Mouse (Mus musculus) liver, embryonic 11.5 days (tissue): ENCODE results near the gene Carnmt1. TPM values are rescaled to one million over a fixed set of nuclear protein-coding genes. Genes with fewer than 3 reads are reported as not detected.

ENCODE experiments used
- ATAC-seq: fragments of 200-750 bp; cut with Nextera tagmentation; replicated peaks from 2 replicates; pipeline ENCODE4 v1.8.0; 2017; ENCODE audit warnings: moderate number of reproducible peaks, mild to moderate bottlenecking, moderate TSS enrichment, moderate library complexity; ENCODE audit not compliant: low FRiP score
- DNase-seq: peaks from one replicate; pipeline ENCODE4 v3.0.0-alpha.2; 2017; ENCODE audit warnings: low spot score
- H3K27ac ChIP-seq: fragments of 300-500 bp; sonication (generic); 2 replicates; pipeline ENCODE4 v1.5.1; 2014; ENCODE audit warnings: mild to moderate bottlenecking, low read depth, low read length, control low read depth
- H3K27me3 ChIP-seq: fragments of 300-500 bp; sonication (generic); replicated peaks from 2 replicates; pipeline ENCODE4 v1.6.1; 2014; ENCODE audit warnings: low read length, mixed read lengths; ENCODE audit not compliant: control insufficient read depth, insufficient read depth
- H3K36me3 ChIP-seq: fragments of 300-500 bp; sonication (generic); 2 replicates; pipeline ENCODE4 v1.6.1; 2014; ENCODE audit warnings: mild to moderate bottlenecking, low read length, moderate library complexity, mixed read lengths; ENCODE audit not compliant: control insufficient read depth, insufficient read depth
- H3K4me1 ChIP-seq: fragments of 300-500 bp; sonication (generic); replicated peaks from 2 replicates; pipeline ENCODE4 v1.6.1; 2014; ENCODE audit warnings: low read length, mixed read lengths; ENCODE audit not compliant: control insufficient read depth, insufficient read depth
- H3K4me2 ChIP-seq: fragments of 300-500 bp; sonication (generic); 2 replicates; pipeline ENCODE4 v1.6.1; 2014; ENCODE audit warnings: mild to moderate bottlenecking, control low read depth, moderate library complexity
- H3K4me3 ChIP-seq: fragments of 300-500 bp; sonication (generic); 2 replicates; pipeline ENCODE4 v1.5.1; 2014; ENCODE audit warnings: low read depth, low read length, control low read depth
- H3K9ac ChIP-seq: fragments of 300-500 bp; sonication (generic); 2 replicates; pipeline ENCODE4 v1.6.1; 2014; ENCODE audit warnings: low read depth, low read length, control low read depth
- H3K9me3 ChIP-seq: fragments of 300-500 bp; sonication (generic); 2 replicates; pipeline ENCODE4 v1.6.1; 2016; ENCODE audit warnings: low read length, inconsistent platforms, mixed read lengths; ENCODE audit not compliant: control insufficient read depth
- WGBS: fragments of 180-500 bp; shearing (Covaris S2); extraction: QIAGEN DNeasy Blood & Tissue Kit; methylation state at CpG from one replicate; pipeline ENCODE4 v1.1.7; 2014; 5-methylcytosine and 5-hydroxymethylcytosine counted together
- polyA plus RNA-seq: library from polyadenylated mRNA; unstranded; fragments of >200 nt; fragmentation: Nextera tagmentation; extraction: Ambion mirVana; gene quantifications from 2 replicates; pipeline ENCODE4 v1.2.1, GENCODE M21; 2014

Carnmt1 gene
- polyA plus RNA-seq, 1 experiment from 2014 or later = 44.7 TPM

- Histone ChIP-seq H3K9ac (no peak overlapping the region), H3K4me1 (peaks cover 57% of the 10 kb centered on the region), H3K27me3 (no peaks in the 10 kb centered on the region), H3K27ac (peak overlapping the region; percentile 67), H3K36me3 (no peaks in the 10 kb centered on the region), H3K9me3 (no peaks in the 10 kb centered on the region), H3K4me2 (peak overlapping the region; percentile 51), H3K4me3 (no peak overlapping the region)
- DNase-seq = no peak
- WGBS = 49% methylated on average over 4 of the region's 4 CpGs
- ATAC-seq = no peak
Observed at GRCm38 (mm10) chr19:18649955-18650354, 20.6 kb upstream of the Carnmt1 start.

- no peak overlapping the region for H3K4me3 ChIP-seq
- H3K27ac ChIP-seq = peak overlapping the region; percentile 67
- no peaks in the 10 kb centered on the region for H3K27me3 ChIP-seq
- DNase-seq = no peak
- 33% methylated on average over 6 of the region's 6 CpGs for WGBS
- no peaks in the 10 kb centered on the region for H3K36me3 ChIP-seq
- H3K9me3 ChIP-seq = no peaks in the 10 kb centered on the region
- H3K4me2 ChIP-seq = peak overlapping the region; percentile 51
- peak; percentile 59 for ATAC-seq
- H3K9ac ChIP-seq = no peak overlapping the region
- peaks cover 57% of the 10 kb centered on the region for H3K4me1 ChIP-seq
Observed at GRCm38 (mm10) chr19:18650473-18650872, 20.1 kb upstream of the Carnmt1 start.

GRCm38 (mm10) chr19:18652592-18652991 lies 18.0 kb upstream of the Carnmt1 start:
- 87% methylated on average over 4 of the region's 4 CpGs for WGBS
- DNase-seq (no peak), ATAC-seq (no peak)
- Histone ChIP-seq H3K9ac (no peak overlapping the region), H3K36me3 (no peaks in the 10 kb centered on the region), H3K4me2 (no peak overlapping the region), H3K9me3 (no peaks in the 10 kb centered on the region), H3K4me1 (peaks cover 42% of the 10 kb centered on the region), H3K27me3 (no peaks in the 10 kb centered on the region), H3K27ac (no peak overlapping the region), H3K4me3 (no peak overlapping the region)

GRCm38 (mm10) chr19:18653058-18653457 lies 17.5 kb upstream of the Carnmt1 start:
- H3K4me2 ChIP-seq = no peak overlapping the region
- ATAC-seq (no peak), DNase-seq (no peak)
- WGBS = 65% methylated on average over 6 of the region's 6 CpGs
- H3K36me3 ChIP-seq = no peaks in the 10 kb centered on the region
- no peak overlapping the region for H3K9ac ChIP-seq
- peaks cover 41% of the 10 kb centered on the region for H3K4me1 ChIP-seq
- H3K4me3 ChIP-seq = no peak overlapping the region
- H3K9me3 ChIP-seq = no peaks in the 10 kb centered on the region
- H3K27me3 ChIP-seq = no peaks in the 10 kb centered on the region
- H3K27ac ChIP-seq = no peak overlapping the region

GRCm38 (mm10) chr19:18654330-18654729 lies 16.2 kb upstream of the Carnmt1 start:
- H3K27ac ChIP-seq = no peak overlapping the region; the same call in 1 of the 2 replicates
- H3K9ac ChIP-seq = no peak overlapping the region
- WGBS = 89% methylated on average over 8 of the region's 8 CpGs
- no peaks in the 10 kb centered on the region for H3K9me3 ChIP-seq
- H3K4me1 ChIP-seq = peaks cover 31% of the 10 kb centered on the region
- no peak overlapping the region for H3K4me2 ChIP-seq
- DNase-seq (no peak), ATAC-seq (no peak)
- no peak overlapping the region for H3K4me3 ChIP-seq
- no peaks in the 10 kb centered on the region for H3K36me3 ChIP-seq
- no peaks in the 10 kb centered on the region for H3K27me3 ChIP-seq

- Histone ChIP-seq H3K4me1 (peaks cover 31% of the 10 kb centered on the region), H3K27me3 (no peaks in the 10 kb centered on the region), H3K9me3 (no peaks in the 10 kb centered on the region), H3K4me3 (no peak overlapping the region), H3K36me3 (no peaks in the 10 kb centered on the region), H3K4me2 (no peak overlapping the region), H3K27ac (no peak overlapping the region), H3K9ac (no peak overlapping the region)
- DNase-seq (no peak), ATAC-seq (no peak)
- 62% methylated on average over 5 of the region's 5 CpGs for WGBS
Observed at GRCm38 (mm10) chr19:18654984-18655383, 15.6 kb upstream of the Carnmt1 start.

- Histone ChIP-seq H3K27ac (no peak overlapping the region), H3K27me3 (no peaks in the 10 kb centered on the region), H3K9me3 (no peaks in the 10 kb centered on the region), H3K36me3 (no peaks in the 10 kb centered on the region), H3K9ac (no peak overlapping the region), H3K4me2 (no peak overlapping the region), H3K4me3 (no peak overlapping the region), H3K4me1 (peaks cover 22% of the 10 kb centered on the region)
- 78% methylated on average over 7 of the region's 7 CpGs for WGBS
- ATAC-seq (no peak), DNase-seq (no peak)
Observed at GRCm38 (mm10) chr19:18655999-18656398, 14.6 kb upstream of the Carnmt1 start.

GRCm38 (mm10) chr19:18658473-18658872 lies 12.1 kb upstream of the Carnmt1 start:
- Histone ChIP-seq H3K4me1 (peaks cover 15% of the 10 kb centered on the region), H3K4me3 (no peak overlapping the region), H3K9ac (no peak overlapping the region), H3K36me3 (no peaks in the 10 kb centered on the region), H3K9me3 (no peaks in the 10 kb centered on the region), H3K27ac (no peak overlapping the region), H3K4me2 (no peak overlapping the region), H3K27me3 (no peaks in the 10 kb centered on the region)
- WGBS = 69% methylated on average over 4 of the region's 4 CpGs
- DNase-seq = no peak
- no peak for ATAC-seq

- ATAC-seq = peak; percentile 73
- H3K27ac ChIP-seq = no peak overlapping the region
- WGBS = no CpG with 5 or more reads among the region's 1 CpGs
Observed at GRCm38 (mm10) chr19:18659349-18659748, 11.2 kb upstream of the Carnmt1 start.

More at GRCm38 (mm10) chr19:18659349-18659748, 11.2 kb upstream of the Carnmt1 start:
- H3K4me3 ChIP-seq = no peak overlapping the region
- H3K27me3 ChIP-seq = no peaks in the 10 kb centered on the region
- no peaks in the 10 kb centered on the region for H3K36me3 ChIP-seq
- no peaks in the 10 kb centered on the region for H3K9me3 ChIP-seq
- no peak overlapping the region for H3K4me2 ChIP-seq
- DNase-seq = no peak
- peaks cover 7% of the 10 kb centered on the region for H3K4me1 ChIP-seq
- no peak overlapping the region for H3K9ac ChIP-seq
